Mouse (Mus musculus): ENCODE results near the gene Zfp985. TPM values are rescaled to one million over a fixed set of nuclear protein-coding genes. Genes with fewer than 3 reads are reported as not detected.
"Not testable (repeated sequence)": the region's sequence is repeated elsewhere in the genome, so short reads cannot be mapped to it uniquely, and the experiment has no call there.

The Zfp985 gene
- total RNA-seq (2015; ENCODE audit: low replicate concordance): not detected in 2 replicates
- not detected in 2 replicates for total RNA-seq (2017; ENCODE audit: low replicate concordance)

- ATAC-seq (replicated peaks; ENCODE audit: low FRiP score, poor library complexity, severe bottlenecking): not testable (repeated sequence)
Measured at GRCm38 (mm10) chr4:147553071-147553470, at the start of gene Zfp985. Gene Zfp985, plus strand, starts transcription at chr4:147553277.

DNA sequence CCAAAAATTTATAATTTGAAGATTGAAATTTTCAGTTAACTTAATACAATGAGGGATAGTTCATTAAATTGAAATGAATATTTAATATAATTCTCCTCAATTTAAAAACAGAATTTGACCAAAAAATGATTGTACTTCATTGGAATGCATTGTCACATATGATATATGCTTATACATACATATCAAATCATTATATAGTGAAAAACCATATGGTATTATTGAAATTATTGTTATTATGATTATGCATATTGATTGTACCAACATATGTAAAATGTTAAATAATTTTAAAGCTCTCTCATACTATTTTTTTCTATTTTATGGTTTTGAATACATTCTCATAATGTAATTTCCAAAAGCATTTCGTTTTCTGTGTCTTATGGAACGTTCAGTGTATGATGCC is 43.9 kb upstream of the Zfp985 start:
- no peak for ATAC-seq (replicated peaks; ENCODE audit: low FRiP score, poor library complexity, severe bottlenecking)

DNA sequence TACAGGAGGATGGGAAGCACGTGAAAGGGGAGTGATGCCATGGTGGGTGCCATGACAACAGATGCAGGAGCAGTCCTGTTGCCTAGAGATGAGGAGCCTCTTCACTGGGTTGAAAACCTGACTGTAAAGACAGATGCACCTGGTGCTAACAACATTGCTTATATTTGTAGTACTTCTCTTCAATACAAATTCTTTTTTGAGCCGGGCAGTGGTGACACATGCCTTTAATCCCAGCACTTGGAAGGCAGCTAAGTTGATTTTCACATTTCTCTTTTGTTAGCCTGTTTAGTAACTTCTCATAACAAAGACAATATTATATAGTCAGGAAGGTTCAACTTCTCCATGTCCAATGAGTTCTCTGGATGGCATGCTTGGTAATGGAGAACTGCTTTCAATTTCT is 34.1 kb upstream of the Zfp985 start:
- peak; percentile 18; the same call in 1 of the 2 replicates for ATAC-seq (replicated peaks; ENCODE audit: low FRiP score, poor library complexity, severe bottlenecking)

GRCm38 (mm10) chr4:147520100-147520499 is 33.0 kb upstream of the Zfp985 start:
- no peak for ATAC-seq (replicated peaks; ENCODE audit: low FRiP score, poor library complexity, severe bottlenecking)

DNA sequence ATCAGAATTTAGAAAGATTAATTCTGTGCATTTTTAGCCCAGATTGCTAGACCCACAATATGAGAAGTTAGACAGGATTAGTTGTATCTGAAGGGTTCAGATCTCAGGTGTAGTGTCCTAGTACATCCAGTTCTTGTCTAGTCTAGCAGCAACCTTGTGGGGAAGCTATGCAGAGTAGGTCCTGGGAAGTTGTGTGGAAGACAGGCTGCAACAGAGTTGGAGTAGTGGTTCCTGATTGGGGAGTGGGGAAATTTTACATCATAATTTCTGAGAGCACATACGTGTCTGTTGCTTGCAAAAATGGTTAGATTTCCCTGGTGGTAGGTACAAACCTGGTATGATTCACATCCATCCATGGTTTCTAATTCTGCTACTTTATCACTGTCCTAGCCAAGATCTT is 28.0 kb upstream of the Zfp985 start:
- ATAC-seq (replicated peaks; ENCODE audit: low FRiP score, poor library complexity, severe bottlenecking): no peak

GRCm38 (mm10) chr4:147530366-147530765 is 22.7 kb upstream of the Zfp985 start:
- no peak for ATAC-seq (replicated peaks; ENCODE audit: low FRiP score, poor library complexity, severe bottlenecking)

- not testable (repeated sequence) for ATAC-seq (replicated peaks; ENCODE audit: low FRiP score, poor library complexity, severe bottlenecking)
Measured at GRCm38 (mm10) chr4:147535916-147536315, 17.2 kb upstream of the Zfp985 start.

GRCm38 (mm10) chr4:147537702-147538101 is 15.4 kb upstream of the Zfp985 start:
- ATAC-seq (replicated peaks; ENCODE audit: low FRiP score, poor library complexity, severe bottlenecking): 0 out of 2 replicates have a peak, but pooled peaks have one; percentile 34

GRCm38 (mm10) chr4:147539918-147540317 is 13.2 kb upstream of the Zfp985 start, which contains the start of gene Gm16503:
Gene Gm16503, plus strand, starts transcription at chr4:147540218.
- ATAC-seq (replicated peaks; ENCODE audit: low FRiP score, poor library complexity, severe bottlenecking): not testable (repeated sequence)

GRCm38 (mm10) chr4:147541105-147541504 is 12.0 kb upstream of the Zfp985 start:
- no peak for ATAC-seq (replicated peaks; ENCODE audit: low FRiP score, poor library complexity, severe bottlenecking)

DNA sequence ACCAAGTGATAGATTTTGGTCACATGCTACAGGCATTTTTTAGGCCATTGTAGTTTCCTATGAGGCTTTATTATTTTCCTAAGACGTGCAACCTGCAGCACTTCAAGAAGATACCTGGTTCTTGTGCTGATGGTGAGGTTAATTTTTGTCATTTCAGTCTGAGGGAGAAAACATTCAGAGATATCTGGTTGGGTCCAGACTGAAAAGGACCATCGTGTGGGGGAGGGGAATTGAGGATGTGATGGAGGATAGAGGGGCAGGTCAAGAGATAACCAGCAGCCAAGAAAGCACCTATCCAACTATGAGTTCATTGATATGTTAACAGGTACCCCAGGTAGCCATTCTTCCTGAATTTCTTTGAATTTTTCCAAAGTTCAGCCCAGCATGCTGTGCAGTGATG is 1.3 kb downstream of the Zfp985 start:
- ATAC-seq (replicated peaks; ENCODE audit: low FRiP score, poor library complexity, severe bottlenecking): not testable (repeated sequence)

GRCm38 (mm10) chr4:147556921-147557320 is 3.8 kb downstream of the Zfp985 start:
- ATAC-seq (replicated peaks; ENCODE audit: low FRiP score, poor library complexity, severe bottlenecking): not testable (repeated sequence)

DNA sequence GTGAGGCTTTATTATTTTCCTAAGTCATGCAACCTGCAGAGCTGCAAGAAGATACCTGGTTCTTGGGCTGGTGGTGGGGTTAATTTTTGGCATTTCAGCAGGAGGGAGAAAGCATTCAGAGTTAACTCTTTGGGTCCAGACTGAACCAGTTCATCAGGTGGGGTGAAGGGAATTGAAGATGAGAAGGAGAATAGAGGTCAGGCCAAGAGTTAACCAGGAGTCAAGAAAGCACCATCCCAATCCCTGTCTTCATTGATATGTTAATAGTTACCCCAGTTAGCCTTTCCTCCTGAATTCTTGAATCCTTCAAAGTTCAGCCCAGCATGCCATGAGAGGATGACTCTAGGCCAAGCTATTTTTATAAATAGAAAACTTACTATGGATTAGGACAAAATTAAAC is 4.9 kb downstream of the Zfp985 start:
- not testable (repeated sequence) for ATAC-seq (replicated peaks; ENCODE audit: low FRiP score, poor library complexity, severe bottlenecking)

DNA sequence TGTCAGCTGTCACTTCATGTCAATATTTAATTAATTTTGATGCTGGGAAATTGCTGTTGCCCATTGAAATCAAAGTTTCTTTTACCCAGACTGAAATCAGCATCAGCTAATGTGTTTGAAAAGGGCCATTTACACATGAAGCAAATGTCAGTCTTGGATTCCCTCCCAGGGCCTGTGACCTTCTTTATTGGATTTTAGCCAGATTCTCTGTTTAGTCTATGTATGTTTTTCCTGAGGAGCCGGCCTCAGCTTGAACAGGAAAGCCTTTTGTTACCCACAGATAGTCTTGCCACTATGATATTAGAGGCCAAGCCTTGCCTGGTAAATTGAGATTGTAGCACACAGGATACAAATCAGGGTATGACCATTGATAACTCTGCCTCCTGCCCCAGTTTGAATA is 6.0 kb downstream of the Zfp985 start:
- ATAC-seq (replicated peaks; ENCODE audit: low FRiP score, poor library complexity, severe bottlenecking): not testable (repeated sequence)

DNA sequence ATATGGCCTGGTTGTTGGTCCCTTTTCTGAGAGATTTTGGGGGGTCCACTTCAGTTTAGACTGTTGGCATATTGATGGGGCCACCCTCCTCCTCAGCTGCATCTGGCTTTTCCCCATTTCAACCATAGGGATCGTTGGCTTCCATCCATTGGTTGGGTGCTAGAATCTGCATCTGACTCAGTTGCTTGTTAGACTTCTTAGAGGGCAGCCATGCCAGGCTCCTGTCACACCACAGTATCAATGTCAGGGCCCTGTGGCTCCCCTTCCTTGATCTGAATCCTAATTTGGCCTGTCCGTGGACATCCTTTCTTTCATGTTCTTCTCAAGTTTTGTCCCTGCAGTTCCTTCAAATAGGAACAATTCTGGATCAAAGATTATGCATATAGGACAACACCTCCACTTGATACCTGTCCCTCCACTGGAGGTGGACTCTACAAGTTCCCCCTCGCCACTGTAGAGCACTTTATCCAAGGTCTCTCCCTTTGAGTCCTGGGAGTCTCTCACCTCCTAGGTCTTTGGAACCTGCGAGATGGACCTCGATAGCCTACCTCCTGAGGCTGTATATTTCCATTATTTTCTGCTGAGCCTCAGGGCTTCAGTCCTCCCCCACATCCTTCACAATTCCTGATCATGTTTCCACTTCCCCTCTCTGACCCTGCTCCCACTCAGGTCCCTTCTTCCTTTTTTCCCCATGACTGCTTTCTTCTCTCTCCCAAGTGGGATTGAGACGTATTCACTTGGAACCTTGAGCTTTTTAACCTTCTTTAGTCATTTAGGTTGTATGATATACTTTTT is 12.5 kb downstream of the Zfp985 start:
- no peak for ATAC-seq (replicated peaks; ENCODE audit: low FRiP score, poor library complexity, severe bottlenecking)

DNA sequence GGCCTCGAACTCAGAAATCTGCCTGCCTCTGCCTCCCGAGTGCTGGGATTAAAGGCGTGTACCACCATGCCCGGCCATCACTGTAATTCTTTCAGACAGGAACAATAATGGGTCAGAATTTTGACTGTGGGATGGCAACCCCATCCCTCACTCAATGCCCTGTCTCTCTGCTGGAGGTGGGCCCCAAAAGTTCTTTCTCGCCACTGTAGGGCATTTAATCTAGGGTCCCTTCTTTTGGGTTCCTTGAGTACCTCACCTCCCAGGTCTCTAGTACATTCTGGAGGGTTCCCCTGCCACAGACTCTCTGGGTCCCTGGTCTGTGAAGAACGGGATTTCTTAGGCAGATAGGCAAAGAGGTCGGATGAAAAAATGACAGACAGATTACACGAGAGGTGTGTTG is 18.1 kb downstream of the Zfp985 start:
- not testable (repeated sequence) for ATAC-seq (replicated peaks; ENCODE audit: low FRiP score, poor library complexity, severe bottlenecking)

GRCm38 (mm10) chr4:147579371-147579770 is 26.3 kb downstream of the Zfp985 start:
- not testable (repeated sequence) for ATAC-seq (replicated peaks; ENCODE audit: low FRiP score, poor library complexity, severe bottlenecking)

GRCm38 (mm10) chr4:147586511-147587473 is 33.7 kb downstream of the Zfp985 start:
- no peak for ATAC-seq (replicated peaks; ENCODE audit: low FRiP score, poor library complexity, severe bottlenecking)

- ATAC-seq (replicated peaks; ENCODE audit: low FRiP score, poor library complexity, severe bottlenecking): not testable (repeated sequence)
Measured at GRCm38 (mm10) chr4:147594630-147595029, 41.6 kb downstream of the Zfp985 start.

- ATAC-seq (replicated peaks; ENCODE audit: low FRiP score, poor library complexity, severe bottlenecking): no peak
Measured at GRCm38 (mm10) chr4:147597685-147598084, 44.6 kb downstream of the Zfp985 start.
